Comparison of ENCODE assay signal across 8 mouse cellular contexts in the genomic region with DNA sequence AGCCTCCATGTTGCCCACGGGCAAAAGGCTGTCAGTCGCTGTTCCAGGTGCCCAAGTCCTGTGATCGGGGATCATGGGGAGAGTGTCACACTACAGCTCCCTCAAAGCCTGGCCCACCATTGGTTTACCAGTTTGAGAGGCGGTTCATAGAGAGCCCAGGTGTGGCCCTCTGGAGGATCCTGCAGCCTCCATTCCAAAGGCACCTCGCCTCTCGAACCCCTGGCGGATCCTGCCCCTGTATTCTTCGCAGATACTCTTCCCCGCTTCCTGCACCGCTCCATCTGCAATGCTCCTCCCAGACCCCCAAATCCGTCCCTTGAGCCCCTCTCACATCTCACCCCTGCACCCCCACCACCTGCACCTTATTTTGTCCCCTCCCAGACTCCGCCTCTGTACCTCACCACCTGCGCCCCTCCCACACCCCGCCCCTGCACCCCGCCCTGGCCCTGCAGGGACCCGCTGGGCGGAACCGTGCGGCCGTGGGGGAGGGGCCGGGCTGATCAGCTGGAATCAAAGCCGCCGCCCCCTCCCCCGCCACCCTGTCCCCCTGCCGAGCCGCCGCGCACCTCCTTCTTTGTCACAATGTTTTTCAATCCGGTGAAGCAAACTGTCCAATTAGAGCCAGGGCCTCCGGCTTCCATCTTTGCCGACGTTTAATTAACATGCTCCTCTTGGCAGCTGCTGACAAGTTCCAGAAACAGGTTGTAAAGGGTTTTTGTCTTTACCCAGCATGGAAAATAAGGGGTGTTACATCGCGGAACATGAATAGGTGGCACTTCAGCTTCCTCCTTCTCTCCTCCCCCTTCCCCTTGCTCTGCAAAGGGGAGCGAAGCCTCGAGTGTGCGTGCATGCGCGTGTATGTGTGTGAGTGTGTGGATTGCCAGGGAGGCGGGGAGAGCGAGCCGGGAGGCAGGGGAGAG. TPM values are rescaled to one million over a fixed set of nuclear protein-coding genes. Genes with fewer than 3 reads are reported as not detected.
DNase-seq lines count a peak whose midpoint lies in the region; ATAC-seq lines count a peak whose summit lies in the region.

No protein-coding gene starts in this region.

- WGBS in forebrain, embryonic 15.5 days, result under 1% methylated on average over 41 of the region's 42 CpGs
- WGBS in liver, embryonic 13.5 days (ENCODE audit: insufficient replicate concordance), result 3% methylated on average over 42 of the region's 42 CpGs

- no peaks in the 10 kb centered on the region for H3K36me3 ChIP-seq in forebrain, embryonic 15.5 days
- no peaks in the 10 kb centered on the region for H3K36me3 ChIP-seq in liver, embryonic 13.5 days

- H3K9ac ChIP-seq in forebrain, embryonic 15.5 days (replicated peaks), result peak overlapping the region; percentile 64
- H3K9ac ChIP-seq in liver, embryonic 13.5 days, result no peak overlapping the region

- no peaks in the 10 kb centered on the region for H3K27me3 ChIP-seq in forebrain, embryonic 15.5 days
- peaks cover 84% of the 10 kb centered on the region for H3K27me3 ChIP-seq in liver, embryonic 13.5 days

- H3K4me2 ChIP-seq in forebrain, embryonic 15.5 days (replicated peaks), result peak overlapping the region; percentile 68
- peak overlapping the region; percentile 44 for H3K4me2 ChIP-seq in liver, embryonic 13.5 days

- peak overlapping the region; percentile 96 for H3K27ac ChIP-seq in forebrain, embryonic 15.5 days (replicated peaks)
- no peak overlapping the region for H3K27ac ChIP-seq in liver, embryonic 13.5 days

- H3K4me3 ChIP-seq in forebrain, embryonic 15.5 days, result peak overlapping the region; percentile 51
- H3K4me3 ChIP-seq in liver, embryonic 13.5 days (replicated peaks), result peak overlapping the region; percentile 21; the same call in 1 of the 2 replicates

- peaks cover 59% of the 10 kb centered on the region for H3K4me1 ChIP-seq in forebrain, embryonic 15.5 days
- 0 out of 2 replicates have a peak, but pooled peaks cover 2% of the 10 kb centered on the region for H3K4me1 ChIP-seq in liver, embryonic 13.5 days (replicated peaks)

- ATAC-seq in forebrain, embryonic 15.5 days (replicated peaks), result peak; percentile 71
- ATAC-seq in liver, embryonic 13.5 days (ENCODE audit: low read depth), result no peak

- peak; percentile 23 for DNase-seq in cerebellum, adult 8-10 months
- no peak for DNase-seq in cerebellum, adult 11 months
- peak; percentile 89 for DNase-seq in ZHBTc4 (ENCODE audit: low read depth, low spot score)
- peak; percentile 75 for DNase-seq in layer of hippocampus, adult 11-12 months (ENCODE audit: low spot score)
- DNase-seq in liver, embryonic 13.5 days, result no peak
- peak; percentile 86 for DNase-seq in right cerebral cortex, postnatal 14 days
- no peak for DNase-seq in adrenal gland, adult 18-20 months (ENCODE audit: low spot score in 2 of 2)

- no peaks in the 10 kb centered on the region for H3K9me3 ChIP-seq in forebrain, embryonic 15.5 days
- no peaks in the 10 kb centered on the region for H3K9me3 ChIP-seq in liver, embryonic 13.5 days (replicated peaks)

RNA-seq across cellular contexts. Expression of a gene that starts 25.4 kb away (rescaled TPM):
- polyA plus RNA-seq in forebrain, embryonic 15.5 days (2015; fragmentation: Nextera tagmentation; extraction: Ambion mirVana), result 1.8 and 3.9 TPM in 2 replicates
- polyA plus RNA-seq in liver, embryonic 13.5 days (2015; fragmentation: Nextera tagmentation; extraction: Ambion mirVana), result 0.09 TPM in 1 of 2 replicates, not detected in the other
- total RNA-seq in adrenal gland, adult 18-20 months (2021), result 10 to 100 TPM; 13.8 to 22.0 TPM

Comparison
In these comparisons a context has a peak if more than half of its experiments do, and no peak if none do; other contexts are left out.
1. DNase-seq: peak in cerebellum, adult 8-10 months (single experiment), ZHBTc4 (single experiment), layer of hippocampus, adult 11-12 months (single experiment) and right cerebral cortex, postnatal 14 days (single experiment); none in cerebellum, adult 11 months (single experiment), liver, embryonic 13.5 days (single experiment) and adrenal gland, adult 18-20 months (0 of 2).